Mouse (Mus musculus) myocyte (in vitro differentiated cells): ENCODE measurements around the gene Bmp7.

ENCODE experiments used
- CEBPB ChIP-seq: IDR thresholded peaks from 2 replicates; pipeline ENCODE4 v1.6.1; 2011; ENCODE audit warnings: mild to moderate bottlenecking, moderate library complexity; ENCODE audit not compliant: poor library complexity, insufficient read depth, severe bottlenecking
- E2F4 ChIP-seq: IDR thresholded peaks from one replicate; pipeline ENCODE4 v1.6.1; 2011; ENCODE audit warnings: mild to moderate bottlenecking, control low read depth, moderate library complexity; ENCODE audit not compliant: insufficient read depth
- MAX ChIP-seq: IDR thresholded peaks from one replicate; pipeline ENCODE4 v1.6.1; 2011; ENCODE audit warnings: low read depth, mild to moderate bottlenecking, control low read depth
- MYOD1 ChIP-seq, 3 experiments: IDR thresholded peaks; one replicate each; pipeline ENCODE4 v1.6.1; 2011; ENCODE audit warnings: control low read depth in 2 of 3, low read depth in 2 of 3, mild to moderate bottlenecking in 2 of 3, moderate library complexity in 1 of 3; ENCODE audit not compliant: insufficient read length in 2 of 3, control insufficient read depth in 1 of 3
- MYOG ChIP-seq, 3 experiments: IDR thresholded peaks; one replicate each; pipeline ENCODE4 v1.6.1; 2011; ENCODE audit warnings: control low read depth in 2 of 3, low read depth in 2 of 3, mild to moderate bottlenecking in 2 of 3; ENCODE audit not compliant: insufficient read length in 2 of 3, control insufficient read depth in 1 of 3, insufficient read depth in 1 of 3
- POLR2A ChIP-seq: IDR thresholded peaks from one replicate; pipeline ENCODE4 v1.6.1; 2011; ENCODE audit warnings: low read depth, mild to moderate bottlenecking, control low read depth, moderate library complexity; ENCODE audit not compliant: insufficient read length
- POLR2AphosphoS2 ChIP-seq: IDR thresholded peaks from one replicate; pipeline ENCODE4 v1.6.1; 2011; ENCODE audit warnings: low read depth, control low read depth; ENCODE audit not compliant: insufficient read length
- REST ChIP-seq: IDR thresholded peaks from one replicate; pipeline ENCODE4 v1.6.1; 2011; ENCODE audit warnings: mild to moderate bottlenecking, control low read depth, moderate library complexity; ENCODE audit not compliant: insufficient read depth, insufficient read length
- SRF ChIP-seq: IDR thresholded peaks from one replicate; pipeline ENCODE4 v1.6.1; 2011; ENCODE audit warnings: low read depth; ENCODE audit not compliant: control insufficient read depth, insufficient read length
- TCF12 ChIP-seq: IDR thresholded peaks from one replicate; pipeline ENCODE4 v1.6.1; 2011; ENCODE audit warnings: mild to moderate bottlenecking, control low read depth; ENCODE audit not compliant: poor library complexity, insufficient read depth, severe bottlenecking
- USF1 ChIP-seq: IDR thresholded peaks from one replicate; pipeline ENCODE4 v1.6.1; 2011; ENCODE audit warnings: low read depth, mild to moderate bottlenecking, control low read depth, moderate library complexity

GRCm38 (mm10) chr2:172976661-172977238, 36.6 kb upstream of the Bmp7 start:
- TF ChIP-seq MYOG (IDR thresholded peaks at IDR 0.05; ENCODE audit: control insufficient read depth in 1 of 3, insufficient read depth in 1 of 3, insufficient read length in 2 of 3, low read depth in 2 of 3) (no peak), POLR2A (no peak), MAX (no peak), TCF12 (no peak), MYOD1 (IDR thresholded peaks at IDR 0.05; ENCODE audit: control insufficient read depth in 1 of 3, insufficient read length in 2 of 3, low read depth in 2 of 3) (no peak), CEBPB (no peak), USF1 (no peak), SRF (no peak), REST (no peak), E2F4 (no peak), POLR2AphosphoS2 (no peak)
